Mouse (Mus musculus) kidney, adult 2 months (tissue): ENCODE data around the gene Zfp791.

Source experiments
- CTCF ChIP-seq: fragments of 200-500 bp; conservative IDR thresholded peaks from 2 replicates; pipeline ENCODE4 v1.5.1; 2011; ENCODE audit warnings: low read depth, mild to moderate bottlenecking, control low read depth, low read length, moderate library complexity, mixed read lengths; ENCODE audit not compliant: insufficient read depth, insufficient read length
- POLR2A ChIP-seq: fragments of 200-500 bp; IDR thresholded peaks from one replicate; pipeline ENCODE4 v1.6.1; 2011; ENCODE audit warnings: low read depth, low read length, control low read depth

DNA sequence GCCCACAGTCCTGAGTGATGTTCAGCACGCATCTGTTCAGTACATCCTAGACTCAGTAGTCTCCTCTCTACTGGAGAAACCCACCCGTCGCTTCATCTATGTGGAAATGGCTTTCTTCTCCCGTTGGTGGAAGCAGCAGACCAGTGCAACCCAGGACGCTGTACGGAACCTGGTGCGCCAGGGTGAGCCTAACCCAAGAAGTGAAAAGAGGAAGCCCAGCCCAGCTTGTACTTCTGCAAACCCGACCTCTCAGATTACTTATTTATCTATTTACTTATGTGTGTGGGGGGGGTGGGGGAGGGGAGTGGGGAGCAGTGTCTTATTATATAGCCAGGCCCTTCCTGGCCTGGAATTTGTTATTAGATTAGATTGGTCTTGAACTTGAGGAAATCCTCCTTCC, 38.3 kb downstream of the Zfp791 start:
- TF ChIP-seq CTCF = no peak
- no peak for TF ChIP-seq POLR2A
